Mouse (Mus musculus): ENCODE measurements at regions not wholly inside any gene's neighbourhood (a gene's known extent, or its start where the extent isn't known, plus 50 kb on each side); places are given as distances from the start of the nearest gene placed in this dataset.

DNA sequence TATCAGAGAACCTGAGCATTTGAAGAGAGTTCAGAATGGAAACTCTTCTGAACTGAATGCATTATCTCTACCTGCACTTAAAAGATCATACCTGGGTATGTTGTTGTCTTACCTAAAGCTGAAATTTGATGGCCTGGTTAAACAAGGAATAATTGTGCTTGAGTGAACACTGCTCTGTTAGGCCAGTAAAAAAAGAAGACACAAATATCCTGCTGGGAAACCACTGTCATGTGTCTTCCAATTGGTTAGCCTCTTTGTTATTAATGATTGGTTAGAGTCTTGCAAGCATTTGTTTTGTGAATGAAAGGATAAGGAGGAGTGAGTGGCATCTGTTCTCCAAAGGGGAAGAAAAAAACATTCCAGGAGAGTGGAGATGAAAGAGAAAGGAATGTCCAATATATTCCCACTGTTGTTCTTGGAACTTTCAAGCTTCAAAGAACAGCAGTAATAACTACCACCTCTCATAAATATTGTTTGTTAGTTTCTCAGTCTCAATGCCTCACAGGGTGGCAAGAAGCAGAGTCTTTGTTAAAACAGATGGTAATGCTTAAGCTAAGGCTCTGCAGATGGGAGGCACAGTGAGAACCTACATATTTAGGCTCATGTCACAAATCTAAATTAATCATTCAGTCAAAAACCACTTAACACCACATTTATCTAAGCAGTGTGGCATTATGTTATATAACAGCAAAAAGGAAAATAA is 165.5 kb downstream of the Dsel start:
- peak in 1 of 2 experiments; percentile 3 for DNase-seq (ENCODE audit: low spot score in 2 of 2)

- DNase-seq (ENCODE audit: low spot score in 2 of 2) = no peak
These were observed 203.8 kb downstream of the Dsel start for GRCm38 (mm10) chr1:111660950-111661349.

DNA sequence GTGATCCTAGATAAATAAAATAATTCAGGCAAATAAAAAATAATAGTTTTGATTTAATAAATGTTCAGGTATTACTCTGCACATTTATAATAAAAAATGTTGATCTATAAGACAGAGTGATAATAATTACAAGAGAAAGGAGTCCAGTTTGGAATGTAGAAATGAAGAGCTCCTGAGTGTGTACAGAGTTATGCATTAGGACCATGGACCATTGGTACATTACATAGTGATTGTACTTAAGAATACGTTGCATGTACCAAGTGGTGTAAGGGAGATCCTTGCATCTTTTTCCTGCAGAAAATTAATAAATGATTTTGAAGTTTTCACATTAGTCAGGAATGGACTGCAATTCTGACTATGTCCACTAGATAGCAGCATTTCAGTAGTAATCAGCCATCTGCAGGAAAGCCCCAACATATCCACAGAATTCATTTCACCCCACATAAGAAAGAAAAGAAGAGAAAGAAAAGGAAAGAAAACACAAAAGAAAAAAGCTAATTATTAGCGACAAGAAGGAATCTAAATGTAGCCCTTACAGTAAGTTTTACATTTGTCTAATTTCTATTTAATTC is 204.5 kb downstream of the Dsel start:
- peak in 1 of 2 experiments; percentile 40 for DNase-seq (ENCODE audit: low spot score in 2 of 2)

- peak in 1 of 2 experiments; percentile 17 for DNase-seq (ENCODE audit: low spot score in 2 of 2)
These were observed 230.8 kb downstream of the Dsel start for GRCm38 (mm10) chr1:111633860-111634460.
